Mouse (Mus musculus) megakaryocyte progenitor cell, adult 5-6 weeks (primary cell): Measurements from ENCODE around the gene Ube2d3. TPM values are rescaled to one million over a fixed set of nuclear protein-coding genes. Genes with fewer than 3 reads are reported as not detected.

Experiments used
- ATAC-seq: replicated peaks from 2 replicates; pipeline ENCODE4 v1.8.0; 2016; ENCODE audit warnings: mild to moderate bottlenecking, moderate TSS enrichment, inconsistent platforms; ENCODE audit not compliant: poor library complexity
- total RNA-seq, 2 experiments: library from RNA; stranded (forward) in 1 of 2; stranded (reverse) in 1 of 2; fragments of 157-497, 149-512 nt in 1 of 2; fragments of 200-1000 nt in 1 of 2; gene quantifications; 2 replicates each; pipeline versions ENCODE4 v1.2.3 to v1.2.4; 2015 to 2017

Gene Ube2d3
- total RNA-seq (2015), result 570 and 584 TPM in 2 replicates
- 744 and 755 TPM in 2 replicates for total RNA-seq (2017)

DNA sequence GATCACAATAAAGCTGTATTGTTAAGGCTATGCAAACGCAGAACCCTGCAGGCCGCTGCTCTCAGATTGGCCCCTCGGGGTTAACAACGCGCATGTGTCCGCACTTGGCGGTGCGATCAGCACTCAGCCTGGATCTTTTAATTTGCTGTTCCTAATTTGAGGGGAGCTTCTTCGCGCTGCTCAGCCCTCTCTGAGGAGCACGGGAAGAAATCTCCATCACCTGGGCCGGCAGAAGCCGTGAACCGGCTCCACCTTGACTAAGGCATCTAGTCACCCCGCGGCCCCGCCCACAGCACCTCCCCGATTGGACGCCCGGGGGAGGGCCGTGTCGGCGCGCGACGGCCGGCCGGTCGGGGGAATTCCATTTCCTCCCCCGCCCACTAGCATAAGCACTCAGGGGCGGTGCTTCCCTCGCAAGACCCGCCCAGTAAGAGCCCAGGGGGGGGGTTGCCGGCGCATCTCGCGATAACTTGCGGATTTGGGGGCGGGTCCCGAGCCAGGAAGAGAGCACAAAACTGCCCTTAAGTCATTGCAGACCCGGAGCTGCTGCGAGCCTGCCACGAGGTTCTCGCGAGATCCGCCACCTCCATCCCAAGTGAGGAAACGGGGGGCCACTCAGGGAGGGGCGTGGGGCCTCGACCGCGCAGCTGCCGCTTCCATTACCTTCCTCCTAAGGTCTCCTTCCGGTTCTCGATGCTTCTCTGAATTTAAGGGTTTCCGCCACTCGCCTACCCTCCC, at the start of gene Ube2d3:
Ube2d3 (plus strand) TSS at position 392 of the 738 bp plus-strand sequence.
- ATAC-seq, result peak; percentile 70

DNA sequence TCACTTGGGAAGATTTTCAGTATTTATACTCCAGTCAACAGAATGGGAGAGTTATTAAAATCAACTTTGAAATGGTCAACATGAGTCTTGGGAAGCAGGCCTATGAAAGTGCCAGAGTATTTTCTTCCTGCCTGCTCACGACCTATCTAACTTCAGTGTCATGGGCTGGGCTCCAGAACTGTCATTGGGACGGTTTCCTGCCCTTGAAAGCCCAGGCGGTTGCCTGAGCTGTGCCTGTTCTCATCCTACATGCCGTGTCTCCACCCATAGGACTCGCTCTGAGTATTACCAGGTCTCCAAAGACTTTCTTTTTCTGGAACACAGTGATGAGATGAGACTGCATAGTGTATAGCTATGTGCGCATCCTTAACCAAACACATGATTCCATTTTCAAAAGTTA, 44.8 kb upstream of the Ube2d3 start:
- ATAC-seq, result no peak

DNA sequence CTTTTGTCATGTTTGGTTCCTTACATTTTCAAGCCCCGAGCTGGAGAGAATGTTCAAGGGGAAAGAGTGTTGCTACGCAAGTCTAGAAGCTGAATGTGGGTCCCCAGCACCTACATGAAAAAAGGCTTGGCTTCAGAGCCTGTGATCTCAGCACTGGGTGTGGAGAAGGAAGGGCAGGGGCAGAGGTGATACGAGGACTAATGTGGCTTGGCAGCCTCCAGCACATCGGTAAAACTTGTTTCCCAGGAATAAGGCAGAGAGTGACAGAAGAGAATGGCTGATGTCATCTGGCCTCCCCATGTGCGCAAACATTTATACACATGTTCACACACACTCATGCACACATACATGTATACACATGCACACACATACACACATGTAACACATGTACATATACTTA, 42.9 kb upstream of the Ube2d3 start:
- no peak for ATAC-seq

DNA sequence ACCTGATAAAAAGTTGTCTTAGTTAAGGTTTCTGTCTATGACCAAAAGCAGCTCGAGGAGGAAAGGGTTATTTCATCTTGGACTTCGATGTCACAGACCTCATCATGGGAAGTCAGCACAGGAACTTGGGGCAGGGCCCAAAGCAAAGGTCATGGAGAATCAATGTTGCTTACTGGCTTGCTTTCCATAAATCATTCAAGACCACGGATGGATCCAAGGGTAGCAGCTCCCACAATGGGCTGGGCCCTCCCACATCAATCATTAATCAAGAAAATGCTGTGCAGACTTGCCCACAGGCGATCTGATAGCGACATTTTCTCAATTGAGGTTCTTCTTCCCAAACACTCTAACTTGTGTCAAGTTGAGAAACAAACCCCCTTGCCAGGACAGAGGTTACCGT, 41.9 kb upstream of the Ube2d3 start:
- ATAC-seq, result peak; percentile 31

DNA sequence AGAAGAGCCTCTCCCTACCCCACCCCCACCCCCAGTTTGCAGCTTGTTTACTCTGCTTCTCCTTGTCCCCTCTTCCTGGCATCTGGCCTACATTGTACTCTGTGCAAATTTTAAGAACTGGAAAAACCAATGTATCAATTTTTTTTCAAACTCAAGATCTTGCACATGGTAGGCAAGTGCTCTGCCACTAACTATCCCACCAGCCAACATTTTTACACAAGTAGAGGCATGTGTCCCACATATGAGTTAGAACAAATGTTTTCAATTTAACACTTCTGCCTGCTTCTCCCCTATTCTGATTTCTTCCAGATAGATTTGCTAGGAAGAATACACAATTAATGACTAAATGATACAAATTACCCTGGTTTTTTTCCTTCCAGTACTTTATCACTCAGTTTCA, 40.8 kb upstream of the Ube2d3 start:
- no peak for ATAC-seq

DNA sequence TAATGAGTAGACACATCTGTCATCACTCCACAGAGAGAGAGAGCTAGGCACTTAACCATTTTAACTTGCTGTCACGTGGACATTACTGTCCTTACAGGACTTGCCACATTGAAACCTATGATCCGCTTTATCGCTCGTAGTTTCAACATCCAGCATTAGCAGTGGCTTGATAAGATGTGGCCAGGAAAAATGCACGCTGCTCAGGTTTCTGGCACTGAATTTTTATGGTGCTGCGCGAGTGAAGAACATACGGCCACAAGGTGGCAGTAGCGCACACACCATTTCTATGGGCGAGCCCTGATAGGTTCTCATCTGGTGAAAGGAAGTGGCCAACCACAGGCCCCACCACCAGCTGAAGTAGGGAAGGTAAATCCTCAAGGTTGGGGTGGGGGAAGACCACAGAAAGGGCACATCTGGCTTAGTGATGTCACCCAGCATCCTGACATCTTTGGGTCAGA, 35.7 kb upstream of the Ube2d3 start:
- ATAC-seq, result peak; percentile 97

DNA sequence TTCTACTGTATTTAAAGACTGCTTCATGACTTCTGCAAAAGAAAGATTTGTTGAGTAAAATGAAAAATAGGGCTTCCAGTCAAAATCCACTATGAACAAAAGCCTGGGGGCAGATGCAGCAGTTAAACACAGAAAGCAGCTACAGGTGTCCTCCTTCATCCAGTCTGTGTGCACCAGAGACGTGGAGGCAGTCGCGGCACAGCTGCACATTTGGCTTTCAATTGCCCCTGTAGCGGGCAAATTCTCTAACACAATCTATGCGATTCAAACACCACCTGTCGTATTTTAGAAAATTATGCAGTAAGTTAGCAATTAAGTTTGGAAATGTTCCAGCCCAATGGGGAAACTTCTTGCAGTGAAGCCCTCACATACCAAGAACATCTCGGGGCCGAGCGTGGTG, 34.7 kb upstream of the Ube2d3 start:
- ATAC-seq, result no peak

DNA sequence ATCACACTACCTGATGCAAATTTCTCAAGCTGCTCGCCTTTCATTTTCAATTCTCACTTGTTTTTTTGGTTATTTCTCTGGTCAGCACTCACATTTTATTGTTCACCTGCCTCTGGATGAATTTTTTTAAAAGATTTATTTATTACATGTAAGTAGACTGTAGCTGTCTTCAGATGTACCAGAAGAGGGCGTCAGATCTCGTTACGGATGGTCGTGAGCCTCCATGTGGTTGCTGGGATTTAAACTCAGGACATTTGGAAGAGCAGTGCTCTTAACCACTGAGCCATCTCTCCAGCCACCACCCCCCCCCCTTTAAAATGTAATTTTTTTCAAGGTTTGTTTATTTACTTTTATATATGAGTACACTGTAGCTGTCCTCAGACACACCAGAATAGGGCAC, 34.1 kb upstream of the Ube2d3 start:
- ATAC-seq, result no peak

DNA sequence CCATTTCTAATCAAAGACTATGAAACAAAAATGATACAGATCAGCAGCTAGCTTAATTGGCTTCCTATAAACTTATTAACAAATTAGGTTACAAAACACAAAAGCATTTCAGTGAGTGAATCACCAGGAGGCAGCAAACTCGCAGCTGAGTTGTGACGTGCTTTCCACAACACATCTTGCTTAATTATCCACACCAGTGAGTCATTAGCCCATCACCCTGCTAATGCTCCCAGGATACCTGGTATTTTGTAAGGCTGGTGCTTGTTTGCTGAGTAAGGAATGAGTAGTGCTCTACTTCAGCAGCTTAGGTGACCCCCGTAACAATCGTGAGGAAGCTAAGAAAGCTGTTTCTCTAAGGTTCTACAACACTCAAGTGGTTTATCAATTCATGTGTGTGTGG, 33.4 kb upstream of the Ube2d3 start:
- ATAC-seq, result no peak

DNA sequence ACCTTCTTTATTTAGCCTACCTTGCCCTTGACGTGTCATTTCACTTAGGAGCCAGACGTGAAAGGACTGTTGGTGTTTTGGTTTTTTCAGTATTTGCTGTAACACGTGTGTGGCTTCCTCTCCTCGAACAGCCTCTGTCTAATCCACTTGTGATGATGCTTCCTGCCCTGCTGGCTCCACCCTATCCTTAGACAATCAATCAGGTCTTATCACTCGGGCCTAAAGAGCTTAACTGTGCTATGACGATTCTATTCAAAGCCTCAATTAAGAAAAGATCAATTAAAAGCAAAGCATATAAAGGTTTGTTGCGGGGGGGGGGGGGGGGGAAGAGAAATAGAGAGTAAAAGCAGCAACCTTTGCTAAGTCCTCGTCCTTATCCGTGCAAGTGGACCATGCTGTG, 30.6 kb upstream of the Ube2d3 start:
- no peak for ATAC-seq

DNA sequence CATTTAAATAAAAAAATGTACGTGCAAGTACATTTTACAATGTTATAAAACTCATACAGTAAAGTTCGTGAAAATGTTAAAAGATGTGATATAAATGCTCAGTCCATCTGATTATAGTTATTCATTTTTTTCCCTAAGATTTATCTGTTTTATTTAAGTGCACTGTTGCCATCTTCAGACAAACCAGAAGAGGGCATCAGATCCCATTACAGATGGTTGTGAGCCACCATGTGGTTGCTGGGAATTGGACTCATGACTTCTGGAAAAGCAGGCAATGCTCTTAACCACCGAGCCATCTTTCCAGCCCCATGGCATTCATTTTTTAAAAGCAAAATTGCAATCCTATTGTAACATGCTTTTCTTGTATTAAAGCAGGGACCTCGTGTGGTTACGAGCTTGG, 28.7 kb upstream of the Ube2d3 start:
- ATAC-seq, result no peak

DNA sequence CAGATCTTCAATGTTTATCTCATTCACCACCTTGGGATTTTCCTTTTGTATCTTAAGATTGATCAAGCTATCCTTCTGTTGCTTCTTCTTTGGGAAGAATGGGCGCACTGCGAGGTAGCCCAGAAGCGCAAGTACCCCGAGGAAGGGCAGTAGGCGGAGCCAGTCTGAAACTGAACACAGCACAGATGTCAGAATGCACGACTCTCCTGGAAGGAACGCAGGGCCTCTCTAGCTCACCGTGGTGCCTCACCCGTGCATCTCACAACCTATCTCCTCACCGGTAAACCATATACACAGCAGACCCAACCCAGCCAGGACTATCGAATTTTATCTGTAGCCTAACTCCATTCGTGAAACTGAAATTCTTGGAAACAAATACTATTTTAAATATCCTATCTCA, 26.9 kb upstream of the Ube2d3 start:
- ATAC-seq, result no peak

DNA sequence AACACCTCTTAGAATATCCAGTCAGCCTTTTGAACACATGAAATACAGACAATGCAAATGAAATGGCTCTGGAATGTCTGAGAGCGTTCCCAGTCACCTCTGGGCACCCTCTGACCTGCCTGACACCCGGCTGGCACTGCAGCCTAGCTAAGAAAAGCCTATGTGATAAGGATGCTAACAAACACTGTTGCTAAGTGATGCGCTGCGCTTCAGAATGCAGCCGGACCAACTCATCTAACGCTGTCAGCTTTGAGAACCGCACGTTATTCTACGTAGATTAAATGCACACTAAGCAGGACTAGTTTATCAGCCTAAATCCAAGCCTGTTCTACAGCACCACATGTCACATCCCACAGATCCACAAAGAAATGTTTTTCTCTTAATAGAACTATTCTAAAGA, 26.1 kb upstream of the Ube2d3 start:
- ATAC-seq, result no peak

DNA sequence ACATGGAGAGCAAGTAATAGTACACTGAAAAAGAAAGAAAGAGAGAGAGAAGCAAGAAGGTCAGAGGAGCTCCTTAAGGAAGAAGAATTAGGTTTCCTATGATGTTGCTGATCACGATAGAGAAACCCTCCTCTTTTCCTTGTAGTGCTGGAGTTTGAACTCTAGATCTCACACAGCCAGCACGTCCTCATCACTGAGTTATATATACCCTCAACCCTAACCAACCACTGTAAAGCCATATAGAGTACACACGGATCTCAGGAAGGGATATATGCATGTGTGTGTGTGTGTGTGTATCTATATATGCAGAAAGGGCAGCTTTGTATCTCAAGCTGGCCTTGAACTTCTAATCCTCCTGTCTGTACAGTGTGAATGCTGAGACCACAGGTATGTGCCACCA, 20.7 kb upstream of the Ube2d3 start:
- ATAC-seq, result no peak

DNA sequence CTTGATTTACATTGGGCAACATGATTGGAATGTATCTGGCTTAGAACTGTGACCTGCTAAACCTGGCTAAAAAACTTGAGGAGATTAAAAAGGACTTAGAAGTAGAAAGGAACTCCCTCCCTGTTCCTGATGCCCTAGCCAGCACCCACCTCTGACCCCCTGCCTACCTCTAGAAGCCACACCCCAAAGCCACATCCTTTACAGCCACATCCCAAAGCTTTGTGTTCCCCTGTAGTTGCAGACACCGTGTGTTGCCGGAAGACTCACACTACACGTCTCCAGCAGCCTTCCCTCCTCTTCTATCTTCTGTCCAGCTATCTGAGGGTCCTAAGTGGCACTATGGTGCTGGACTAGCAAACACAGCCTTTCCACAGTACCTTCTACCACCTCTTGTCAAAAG, 20.1 kb upstream of the Ube2d3 start:
- peak; percentile 30; the same call in 1 of the 2 replicates for ATAC-seq

DNA sequence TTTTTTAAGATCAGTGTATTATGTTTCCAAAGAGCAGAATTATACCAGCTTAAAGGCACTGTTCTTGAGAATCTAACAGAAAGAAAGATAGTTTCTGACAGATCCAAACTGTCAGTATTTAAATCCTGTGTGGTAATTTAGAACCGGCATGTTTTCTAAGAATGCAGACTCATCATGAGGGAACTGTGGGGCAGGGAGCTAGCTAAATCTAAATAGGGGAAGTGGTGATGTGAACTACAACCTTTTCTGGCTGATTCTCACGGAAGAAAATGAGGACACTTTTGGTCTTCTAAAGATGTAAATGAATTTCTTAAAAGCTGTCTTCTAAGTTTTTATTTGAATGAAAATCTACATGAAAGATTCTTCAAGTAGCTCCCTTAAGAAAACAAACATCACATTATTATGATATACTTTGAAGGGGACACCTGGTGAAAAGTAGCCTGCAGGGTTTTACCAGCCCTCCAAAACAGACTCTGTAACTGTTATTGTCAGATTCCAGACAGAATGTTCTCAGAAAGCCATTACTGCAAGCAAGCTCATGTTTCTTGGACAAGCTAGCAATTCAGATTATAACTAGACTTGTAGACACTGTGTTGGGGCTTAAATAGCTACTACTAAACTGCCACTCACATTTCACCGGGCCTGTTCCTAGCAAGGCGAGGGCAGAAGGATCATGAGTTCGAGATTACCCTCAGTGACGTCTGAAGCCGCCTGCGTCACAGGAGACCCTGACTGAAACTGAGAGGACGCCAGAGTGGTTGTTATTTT, 17.2 kb upstream of the Ube2d3 start:
- ATAC-seq, result peak; percentile 48

DNA sequence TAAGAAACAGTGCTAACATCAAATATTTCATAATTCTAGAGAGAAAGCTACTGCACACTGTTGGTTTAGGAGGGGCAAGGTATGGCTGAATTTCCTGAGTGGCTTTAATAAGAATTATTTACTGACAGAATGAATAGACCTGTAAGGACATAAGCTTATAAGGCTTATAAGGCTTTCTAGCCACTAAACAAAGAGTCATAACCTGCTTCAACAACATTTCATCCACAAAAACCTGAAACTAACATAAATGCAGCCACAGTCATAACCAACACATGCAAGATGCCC, 16.7 kb upstream of the Ube2d3 start:
- ATAC-seq, result no peak

DNA sequence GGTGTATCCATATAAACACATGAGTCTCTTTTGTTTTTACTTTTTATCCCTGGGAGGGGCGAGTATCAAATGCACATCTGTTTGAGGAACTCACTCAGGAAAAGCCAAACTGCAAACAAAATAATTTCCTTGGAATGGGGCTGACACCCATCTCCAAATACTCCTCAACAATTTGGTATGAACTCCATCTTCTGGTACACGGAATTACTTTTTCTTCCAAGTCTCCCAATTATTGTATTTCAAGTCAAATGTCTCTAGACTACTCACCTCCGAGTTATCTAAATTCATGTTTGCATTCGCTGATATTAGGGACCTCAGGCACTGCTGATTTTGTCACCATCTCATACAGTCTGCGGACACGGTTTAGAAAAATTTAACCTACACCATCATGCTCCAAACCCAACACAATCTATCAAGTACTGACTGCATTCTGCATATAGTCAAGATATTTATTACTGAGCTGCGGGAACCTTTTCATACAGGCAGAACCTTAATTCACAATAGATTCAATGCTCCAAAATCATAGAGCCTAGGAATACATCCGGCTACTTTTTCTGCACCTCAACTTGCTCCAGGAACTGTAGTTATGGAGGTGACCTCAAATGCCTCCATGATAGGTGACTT, 15.6 kb upstream of the Ube2d3 start:
- ATAC-seq, result no peak

DNA sequence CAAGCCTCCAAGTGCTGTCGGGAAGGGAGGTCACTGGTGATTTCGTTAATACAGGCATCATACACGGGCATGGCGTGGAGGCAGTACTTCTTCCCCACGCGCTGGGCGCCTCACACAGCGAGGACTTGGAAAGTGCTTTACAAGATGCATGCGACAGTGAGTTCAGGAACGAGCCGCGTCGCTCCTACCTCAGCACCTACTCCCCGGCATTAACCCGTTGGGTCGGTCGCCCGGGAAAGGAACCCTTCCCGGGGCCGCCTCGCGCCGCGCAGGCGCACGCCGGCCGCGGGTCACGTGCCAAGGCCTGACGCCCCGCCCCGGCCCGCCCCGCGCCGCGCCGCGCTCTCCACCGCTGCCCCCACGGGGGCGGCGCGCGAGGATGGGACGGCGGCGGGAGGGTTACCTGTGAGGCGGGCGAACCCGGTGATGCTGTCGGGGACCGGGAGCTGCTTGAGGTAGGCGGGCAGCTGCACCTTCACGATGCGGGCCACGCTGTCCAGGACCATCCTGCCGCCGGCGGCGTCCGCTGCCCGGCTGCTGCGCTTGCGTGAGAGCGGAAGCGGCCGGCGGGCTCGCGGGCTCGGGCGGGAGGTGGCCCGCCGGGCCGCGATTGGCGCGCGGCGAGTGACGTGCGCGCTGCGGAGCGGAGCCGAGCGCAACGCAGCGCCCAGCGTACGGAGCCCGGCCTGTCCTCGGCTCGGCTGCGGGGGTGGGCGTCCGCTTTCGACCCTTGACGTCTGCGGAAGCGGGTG, 14.9 kb upstream of the Ube2d3 start:
- peak; percentile 81 for ATAC-seq

DNA sequence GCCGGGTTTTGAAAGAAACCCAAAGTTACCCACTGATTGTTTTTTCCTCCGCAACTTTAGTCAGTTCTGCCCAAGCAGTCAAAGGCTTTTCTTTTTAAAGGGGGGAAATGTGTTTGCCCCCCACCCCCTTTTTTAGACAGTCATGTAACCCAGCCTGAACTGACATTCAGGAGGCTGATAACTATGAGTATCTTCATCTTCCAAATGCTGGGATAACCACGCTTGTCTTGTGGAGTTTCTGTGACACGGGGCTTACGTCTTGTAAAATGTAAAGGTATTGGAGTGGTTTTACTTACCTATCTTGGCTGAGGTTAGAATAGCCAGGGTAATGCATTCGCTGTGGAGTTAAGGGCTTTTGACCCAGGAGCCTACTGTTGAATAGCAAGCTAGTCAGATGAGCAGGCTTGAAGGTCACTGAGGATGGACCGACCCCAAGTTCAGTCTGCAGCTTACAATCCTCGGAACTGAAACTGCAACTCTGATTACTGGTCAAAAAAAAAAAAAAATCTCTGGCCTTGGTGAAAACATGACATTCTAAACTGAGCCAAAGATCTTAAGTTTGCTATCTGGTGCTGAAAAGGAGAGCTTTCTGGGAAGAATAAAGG, 14.2 kb upstream of the Ube2d3 start, which contains the start of gene Cisd2:
Cisd2 (minus strand) TSS at position 318 of the 605 bp plus-strand sequence.
- ATAC-seq, result peak; percentile 2
